Mouse (Mus musculus) forebrain, embryonic 16.5 days (tissue): ENCODE results near the gene Ski. TPM values are rescaled to one million over a fixed set of nuclear protein-coding genes. Genes with fewer than 3 reads are reported as not detected.
A peak's percentile ranks its signal among the peaks of the same experiment; 100 is the strongest.

ENCODE experiments used
- ATAC-seq: fragments of 200-750 bp; cut with Nextera tagmentation; 2 replicates; pipeline ENCODE4 v1.8.0; 2017; ENCODE audit warnings: mild to moderate bottlenecking, moderate library complexity
- H3K27ac ChIP-seq: fragments of 300-500 bp; sonication (generic); 2 replicates; pipeline ENCODE4 v1.5.1; 2014; ENCODE audit warnings: low read length, control low read depth
- H3K27me3 ChIP-seq: fragments of 300-500 bp; sonication (generic); replicated peaks from 2 replicates; pipeline ENCODE4 v1.6.1; 2014; ENCODE audit warnings: low read length; ENCODE audit not compliant: control insufficient read depth, insufficient read depth
- H3K36me3 ChIP-seq: fragments of 300-500 bp; sonication (generic); 2 replicates; pipeline ENCODE4 v1.6.1; 2014; ENCODE audit not compliant: control insufficient read depth, insufficient read depth
- H3K4me1 ChIP-seq: fragments of 300-500 bp; sonication (generic); replicated peaks from 2 replicates; pipeline ENCODE4 v1.6.1; 2014; ENCODE audit warnings: low read length; ENCODE audit not compliant: control insufficient read depth, insufficient read depth
- H3K4me2 ChIP-seq: fragments of 300-500 bp; sonication (generic); 2 replicates; pipeline ENCODE4 v1.6.1; 2014; ENCODE audit warnings: mild to moderate bottlenecking, low read length, control low read depth
- H3K4me3 ChIP-seq: fragments of 300-500 bp; sonication (generic); replicated peaks from 2 replicates; pipeline ENCODE4 v1.5.1; 2014; ENCODE audit warnings: mild to moderate bottlenecking, low read length, control low read depth
- H3K9ac ChIP-seq: fragments of 300-500 bp; sonication (generic); replicated peaks from 2 replicates; pipeline ENCODE4 v1.6.1; 2014; ENCODE audit warnings: low read depth, low read length, control low read depth
- H3K9me3 ChIP-seq: fragments of 300-500 bp; sonication (generic); 2 replicates; pipeline ENCODE4 v1.6.1; 2016; ENCODE audit warnings: low read length; ENCODE audit not compliant: control insufficient read depth
- WGBS: fragments of 180-500 bp; shearing (Covaris S2); extraction: QIAGEN DNeasy Blood & Tissue Kit; methylation state at CpG from one replicate; pipeline ENCODE4 v1.1.7; 2014; 5-methylcytosine and 5-hydroxymethylcytosine counted together
- polyA plus RNA-seq: library from polyadenylated mRNA; unstranded; fragments of >200 nt; fragmentation: Nextera tagmentation; extraction: Ambion mirVana; gene quantifications from 2 replicates; pipeline ENCODE4 v1.2.1, GENCODE M21; 2015

Ski gene
- 15.8 and 16.0 TPM in 2 replicates for polyA plus RNA-seq

GRCm38 (mm10) chr4:155222552-155222840 is at the start of gene Ski:
Ski (minus strand) TSS chr4:155222592.
- Histone ChIP-seq H3K9ac (peak within 1 kb of the TSS; percentile 95), H3K4me2 (peak within 1 kb of the TSS; percentile 97), H3K4me1 (peaks cover 41% of the 10 kb centered on the region), H3K4me3 (peak within 1 kb of the TSS; percentile 81), H3K9me3 (no peaks in the 10 kb centered on the region), H3K27ac (peak within 1 kb of the TSS; percentile 94), H3K27me3 (no peaks in the 10 kb centered on the region; the same call in 1 of the 2 replicates), H3K36me3 (no peaks in the 10 kb centered on the region)
- WGBS: under 1% methylated on average over 21 of the region's 63 CpGs
- ATAC-seq: no peak

GRCm38 (mm10) chr4:155268382-155268781 is 46.0 kb upstream of the Ski start:
- Histone ChIP-seq H3K27me3 (no peaks in the 10 kb centered on the region), H3K36me3 (peaks cover 4% of the 10 kb centered on the region; the same call in 1 of the 2 replicates), H3K27ac (no peak overlapping the region), H3K4me2 (no peak overlapping the region), H3K4me1 (no peaks in the 10 kb centered on the region), H3K4me3 (no peak overlapping the region), H3K9me3 (no peaks in the 10 kb centered on the region), H3K9ac (no peak overlapping the region)
- ATAC-seq: no peak
- 46% methylated on average over 5 of the region's 5 CpGs for WGBS

- H3K9me3 ChIP-seq: no peaks in the 10 kb centered on the region
- H3K9ac ChIP-seq: no peak overlapping the region
- no peak overlapping the region for H3K4me3 ChIP-seq
- H3K36me3 ChIP-seq: peaks cover 4% of the 10 kb centered on the region; the same call in 1 of the 2 replicates
- H3K4me1 ChIP-seq: no peaks in the 10 kb centered on the region
- no peaks in the 10 kb centered on the region for H3K27me3 ChIP-seq
- no peak for ATAC-seq
- H3K27ac ChIP-seq: no peak overlapping the region
- WGBS: 75% methylated on average over 12 of the region's 12 CpGs
- H3K4me2 ChIP-seq: no peak overlapping the region
Measured at GRCm38 (mm10) chr4:155267639-155268175, 45.3 kb upstream of the Ski start.

- no peaks in the 10 kb centered on the region for H3K27me3 ChIP-seq
- no peak overlapping the region for H3K4me3 ChIP-seq
- no peak overlapping the region for H3K4me2 ChIP-seq
- ATAC-seq: no peak
- H3K27ac ChIP-seq: no peak overlapping the region
- H3K9me3 ChIP-seq: no peaks in the 10 kb centered on the region
- H3K36me3 ChIP-seq: peaks cover 2% of the 10 kb centered on the region; the same call in 1 of the 2 replicates
- 77% methylated on average over 7 of the region's 7 CpGs for WGBS
- H3K9ac ChIP-seq: no peak overlapping the region
- no peaks in the 10 kb centered on the region for H3K4me1 ChIP-seq
Measured at GRCm38 (mm10) chr4:155267047-155267543, 44.7 kb upstream of the Ski start.

GRCm38 (mm10) chr4:155264521-155265321 is 42.3 kb upstream of the Ski start:
- no peaks in the 10 kb centered on the region for H3K27me3 ChIP-seq
- no peak overlapping the region for H3K4me3 ChIP-seq
- 76% methylated on average over 3 of the region's 3 CpGs for WGBS
- no peak overlapping the region for H3K9ac ChIP-seq
- H3K27ac ChIP-seq: no peak overlapping the region
- H3K36me3 ChIP-seq: peaks cover 4% of the 10 kb centered on the region; the same call in 1 of the 2 replicates
- ATAC-seq: no peak
- H3K4me1 ChIP-seq: no peaks in the 10 kb centered on the region
- no peak overlapping the region for H3K4me2 ChIP-seq
- H3K9me3 ChIP-seq: peaks cover 3% of the 10 kb centered on the region; the same call in 1 of the 2 replicates

GRCm38 (mm10) chr4:155252253-155252652 is 29.9 kb upstream of the Ski start:
- Histone ChIP-seq H3K27me3 (no peaks in the 10 kb centered on the region), H3K4me1 (peaks cover 31% of the 10 kb centered on the region), H3K27ac (no peak overlapping the region), H3K36me3 (peaks cover 4% of the 10 kb centered on the region; the same call in 1 of the 2 replicates), H3K9ac (peak overlapping the region; percentile 3; the same call in 1 of the 2 replicates), H3K4me2 (peak overlapping the region; percentile 96; the same call in 1 of the 2 replicates), H3K4me3 (no peak overlapping the region), H3K9me3 (no peaks in the 10 kb centered on the region)
- no peak for ATAC-seq
- 78% methylated on average over 6 of the region's 6 CpGs for WGBS

GRCm38 (mm10) chr4:155251147-155251546 is 28.8 kb upstream of the Ski start:
- H3K4me1 ChIP-seq: peaks cover 41% of the 10 kb centered on the region
- 31% methylated on average over 3 of the region's 3 CpGs for WGBS
- peak overlapping the region; percentile 63 for H3K4me3 ChIP-seq
- ATAC-seq: no peak
- H3K27me3 ChIP-seq: no peaks in the 10 kb centered on the region
- H3K9me3 ChIP-seq: no peaks in the 10 kb centered on the region
- peaks cover 3% of the 10 kb centered on the region; the same call in 1 of the 2 replicates for H3K36me3 ChIP-seq
- peak overlapping the region; percentile 96 for H3K4me2 ChIP-seq
- H3K9ac ChIP-seq: no peak overlapping the region
- peak overlapping the region; percentile 99 for H3K27ac ChIP-seq

- H3K4me3 ChIP-seq: peak overlapping the region; percentile 63
- peak; percentile 27 for ATAC-seq
- WGBS: 8% methylated on average over 23 of the region's 23 CpGs
- peak overlapping the region; percentile 99 for H3K27ac ChIP-seq
- no peaks in the 10 kb centered on the region for H3K9me3 ChIP-seq
- H3K4me2 ChIP-seq: peak overlapping the region; percentile 96
- peak overlapping the region; percentile 92 for H3K9ac ChIP-seq
- no peaks in the 10 kb centered on the region for H3K36me3 ChIP-seq
- no peaks in the 10 kb centered on the region for H3K27me3 ChIP-seq
- peaks cover 45% of the 10 kb centered on the region for H3K4me1 ChIP-seq
Measured at GRCm38 (mm10) chr4:155250361-155251117, 28.1 kb upstream of the Ski start.
